Mouse (Mus musculus) yolk sac, embryonic 10.5 days (tissue): ENCODE data around the gene Itpkb.

Source experiments
- DNase-seq: peaks from one replicate; pipeline ENCODE4 v3.0.0-alpha.2; 2017; ENCODE audit warnings: low spot score

Gene Itpkb

GRCm38 (mm10) chr1:180343434-180344210, 13.3 kb downstream of the Itpkb start:
- DNase-seq = no peak

GRCm38 (mm10) chr1:180345098-180345497, 14.8 kb downstream of the Itpkb start:
- no peak for DNase-seq

GRCm38 (mm10) chr1:180347059-180347458, 16.8 kb downstream of the Itpkb start:
- no peak for DNase-seq

GRCm38 (mm10) chr1:180347907-180348306, 17.6 kb downstream of the Itpkb start:
- DNase-seq = no peak

GRCm38 (mm10) chr1:180349090-180349489, 18.8 kb downstream of the Itpkb start:
- no peak for DNase-seq

GRCm38 (mm10) chr1:180352258-180352657, 22.0 kb downstream of the Itpkb start:
- no peak for DNase-seq

GRCm38 (mm10) chr1:180354129-180354528, 23.8 kb downstream of the Itpkb start:
- no peak for DNase-seq

- DNase-seq = no peak
These were observed 24.9 kb downstream of the Itpkb start for GRCm38 (mm10) chr1:180354976-180355730.

GRCm38 (mm10) chr1:180356176-180356575, 25.9 kb downstream of the Itpkb start:
- DNase-seq = no peak

- no peak for DNase-seq
These were observed 26.6 kb downstream of the Itpkb start for GRCm38 (mm10) chr1:180356857-180357256.

GRCm38 (mm10) chr1:180357893-180358331, 27.6 kb downstream of the Itpkb start:
- no peak for DNase-seq

GRCm38 (mm10) chr1:180358466-180358865, 28.2 kb downstream of the Itpkb start:
- DNase-seq = no peak

- DNase-seq = no peak
These were observed 29.0 kb downstream of the Itpkb start for GRCm38 (mm10) chr1:180359311-180359710.

GRCm38 (mm10) chr1:180362176-180362575, 31.9 kb downstream of the Itpkb start:
- DNase-seq = no peak

GRCm38 (mm10) chr1:180362844-180363243, 32.6 kb downstream of the Itpkb start:
- no peak for DNase-seq

GRCm38 (mm10) chr1:180363317-180363716, 33.0 kb downstream of the Itpkb start:
- DNase-seq = no peak

- no peak for DNase-seq
These were observed 33.7 kb downstream of the Itpkb start for GRCm38 (mm10) chr1:180364005-180364404.

GRCm38 (mm10) chr1:180364720-180365119, 34.4 kb downstream of the Itpkb start:
- no peak for DNase-seq

GRCm38 (mm10) chr1:180365180-180365810, 35.0 kb downstream of the Itpkb start:
- peak; percentile 89 for DNase-seq

- no peak for DNase-seq
These were observed 35.9 kb downstream of the Itpkb start for GRCm38 (mm10) chr1:180365983-180366811.

GRCm38 (mm10) chr1:180367045-180367619, 36.8 kb downstream of the Itpkb start:
- no peak for DNase-seq
